Mouse (Mus musculus) intestine, embryonic 16.5 days (tissue): ENCODE data around the gene Naxd. TPM values are rescaled to one million over a fixed set of nuclear protein-coding genes. Genes with fewer than 3 reads are reported as not detected.
"Not testable (repeated sequence)": the region's sequence is repeated elsewhere in the genome, so short reads cannot be mapped to it uniquely, and the experiment has no call there.

Source experiments
- ATAC-seq: fragments of 200-750 bp; cut with Nextera tagmentation; 2 replicates; pipeline ENCODE4 v1.8.0; 2017; ENCODE audit warnings: moderate TSS enrichment, moderate library complexity
- H3K27ac ChIP-seq: fragments of 300-500 bp; sonication (generic); 2 replicates; pipeline ENCODE4 v1.5.1; 2014; ENCODE audit warnings: mild to moderate bottlenecking, low read length
- H3K27me3 ChIP-seq: fragments of 300-500 bp; sonication (generic); replicated peaks from 2 replicates; pipeline ENCODE4 v1.6.1; 2014; ENCODE audit warnings: low read length, control low read depth, mixed read lengths; ENCODE audit not compliant: control insufficient read depth, insufficient read depth
- H3K36me3 ChIP-seq: fragments of 300-500 bp; sonication (generic); 2 replicates; pipeline ENCODE4 v1.6.1; 2014; ENCODE audit warnings: low read length, control low read depth; ENCODE audit not compliant: control insufficient read depth, insufficient read depth
- H3K4me1 ChIP-seq: fragments of 300-500 bp; sonication (generic); 2 replicates; pipeline ENCODE4 v1.6.1; 2014; ENCODE audit warnings: low read length, control low read depth, mixed read lengths; ENCODE audit not compliant: control insufficient read depth, insufficient read depth
- H3K4me2 ChIP-seq: fragments of 300-500 bp; sonication (generic); 2 replicates; pipeline ENCODE4 v1.6.1; 2014; ENCODE audit warnings: low read depth, low read length, control low read depth
- H3K4me3 ChIP-seq: fragments of 300-500 bp; sonication (generic); 2 replicates; pipeline ENCODE4 v1.5.1; 2014; ENCODE audit warnings: mild to moderate bottlenecking, low read length
- H3K9ac ChIP-seq: fragments of 300-500 bp; sonication (generic); 2 replicates; pipeline ENCODE4 v1.6.1; 2014; ENCODE audit warnings: low read depth, low read length
- H3K9me3 ChIP-seq: fragments of 300-500 bp; sonication (generic); 2 replicates; pipeline ENCODE4 v1.6.1; 2016; ENCODE audit warnings: low read length, control low read depth; ENCODE audit not compliant: control insufficient read depth
- WGBS: fragments of 180-500 bp; shearing (Covaris S2); extraction: QIAGEN DNeasy Blood & Tissue Kit; methylation state at CpG from one replicate; pipeline ENCODE4 v1.1.7; 2014; 5-methylcytosine and 5-hydroxymethylcytosine counted together
- polyA plus RNA-seq: library from polyadenylated mRNA; unstranded; fragments of >200 nt; fragmentation: Nextera tagmentation; extraction: Ambion mirVana; gene quantifications from 2 replicates; pipeline ENCODE4 v1.2.1, GENCODE M21; 2015

The Naxd gene
- polyA plus RNA-seq, 1 experiment from 2014 or later = 105 TPM

- ATAC-seq, H3K27me3 ChIP-seq: not testable (repeated sequence)
- WGBS = 85% methylated on average over 4 of the region's 5 CpGs
Observed at GRCm38 (mm10) chr8:11466528-11466927, 30.8 kb upstream of the Naxd start.

GRCm38 (mm10) chr8:11469095-11469494 lies 28.2 kb upstream of the Naxd start:
- Histone ChIP-seq H3K27ac (no peak overlapping the region), H3K4me1 (peaks cover 15% of the 10 kb centered on the region), H3K27me3 (no peaks in the 10 kb centered on the region), H3K9me3 (peaks cover 7% of the 10 kb centered on the region), H3K9ac (no peak overlapping the region), H3K4me2 (no peak overlapping the region), H3K4me3 (no peak overlapping the region), H3K36me3 (no peaks in the 10 kb centered on the region)
- WGBS = 8% methylated on average over 3 of the region's 3 CpGs
- ATAC-seq = no peak

More at GRCm38 (mm10) chr8:11466528-11466927, 30.8 kb upstream of the Naxd start:
- peaks cover 12% of the 10 kb centered on the region; the same call in 1 of the 2 replicates for H3K4me1 ChIP-seq
- H3K27ac ChIP-seq, H3K4me2 ChIP-seq, H3K9me3 ChIP-seq, H3K4me3 ChIP-seq, H3K9ac ChIP-seq, H3K36me3 ChIP-seq: not testable (repeated sequence)

- Histone ChIP-seq H3K9ac (no peak overlapping the region), H3K36me3 (no peaks in the 10 kb centered on the region), H3K4me1 (peaks cover 16% of the 10 kb centered on the region), H3K4me2 (no peak overlapping the region), H3K4me3 (no peak overlapping the region), H3K9me3 (peaks cover 7% of the 10 kb centered on the region), H3K27me3 (no peaks in the 10 kb centered on the region), H3K27ac (no peak overlapping the region)
- 77% methylated on average over 7 of the region's 7 CpGs for WGBS
- no peak for ATAC-seq
Observed at GRCm38 (mm10) chr8:11470694-11471093, 26.6 kb upstream of the Naxd start.

DNA sequence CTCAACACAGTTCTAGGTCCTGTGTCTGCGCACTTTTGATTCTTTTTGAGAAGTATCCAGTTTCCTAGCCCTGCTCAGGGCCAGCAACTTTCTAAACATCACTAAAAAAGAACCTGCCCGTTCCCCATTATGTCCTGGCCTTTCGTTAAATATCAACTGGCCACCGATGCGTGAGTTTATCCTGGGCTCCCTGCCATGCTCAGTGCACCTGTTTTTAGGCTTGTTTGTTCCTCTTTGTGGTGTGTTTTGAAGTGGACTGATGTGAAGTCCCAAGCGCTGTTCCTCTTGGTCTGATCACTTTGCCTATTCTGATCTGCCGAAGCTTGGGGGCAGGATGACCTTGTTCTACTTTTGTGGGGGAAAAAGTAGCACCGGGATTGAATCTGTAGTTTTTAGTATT lies 26.0 kb upstream of the Naxd start:
- peaks cover 23% of the 10 kb centered on the region for H3K4me1 ChIP-seq
- WGBS = 59% methylated on average over 8 of the region's 8 CpGs

DNA sequence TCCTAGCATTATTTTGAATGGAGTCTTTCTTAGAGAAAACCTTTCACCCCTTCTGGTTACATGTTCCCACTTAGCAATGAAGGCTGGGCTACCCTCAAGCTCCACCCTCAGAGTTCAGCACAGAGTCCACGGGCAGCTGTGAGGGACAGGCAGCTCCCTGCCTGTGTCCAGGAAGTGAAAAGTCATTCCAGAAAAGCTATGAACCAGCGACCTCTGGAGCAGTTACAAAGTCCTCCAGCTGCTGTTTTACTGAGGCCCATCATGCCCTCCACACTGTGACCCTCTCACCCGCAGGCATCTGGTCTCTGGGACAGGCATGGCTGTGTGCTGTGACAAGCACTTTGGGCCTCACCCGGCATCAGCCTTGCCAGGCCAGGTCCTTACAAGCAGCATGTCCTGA lies 24.2 kb upstream of the Naxd start:
- 30% methylated on average over 4 of the region's 4 CpGs for WGBS
- peaks cover 29% of the 10 kb centered on the region for H3K4me1 ChIP-seq

More for the DNA sequence above, 26.0 kb upstream of the Naxd start:
- Histone ChIP-seq H3K27me3 (no peaks in the 10 kb centered on the region), H3K9ac (no peak overlapping the region), H3K4me2 (no peak overlapping the region), H3K4me3 (no peak overlapping the region), H3K36me3 (no peaks in the 10 kb centered on the region), H3K9me3 (peaks cover 7% of the 10 kb centered on the region), H3K27ac (no peak overlapping the region)
- no peak for ATAC-seq

GRCm38 (mm10) chr8:11475397-11475796 lies 21.9 kb upstream of the Naxd start:
- Histone ChIP-seq H3K27ac (no peak overlapping the region), H3K9me3 (no peaks in the 10 kb centered on the region), H3K36me3 (no peaks in the 10 kb centered on the region), H3K4me3 (no peak overlapping the region), H3K27me3 (no peaks in the 10 kb centered on the region; the same call in 1 of the 2 replicates), H3K9ac (no peak overlapping the region), H3K4me1 (peaks cover 37% of the 10 kb centered on the region), H3K4me2 (no peak overlapping the region)
- no peak for ATAC-seq
- WGBS = 18% methylated on average over 9 of the region's 10 CpGs

More for the DNA sequence above, 24.2 kb upstream of the Naxd start:
- Histone ChIP-seq H3K27me3 (no peaks in the 10 kb centered on the region), H3K36me3 (no peaks in the 10 kb centered on the region), H3K4me3 (0 out of 2 replicates have a peak overlapping the region, but pooled peaks have one; percentile 3), H3K27ac (peak overlapping the region; percentile 90), H3K9me3 (no peaks in the 10 kb centered on the region), H3K4me2 (peak overlapping the region; percentile 18; the same call in 1 of the 2 replicates), H3K9ac (peak overlapping the region; percentile 41; the same call in 1 of the 2 replicates)
- peak; percentile 87 for ATAC-seq

- no peak overlapping the region for H3K9ac ChIP-seq
- no peak for ATAC-seq
- no peaks in the 10 kb centered on the region for H3K36me3 ChIP-seq
- H3K27ac ChIP-seq = peak overlapping the region; percentile 80
- H3K4me2 ChIP-seq = peak overlapping the region; percentile 99; the same call in 1 of the 2 replicates
- peaks cover 37% of the 10 kb centered on the region for H3K4me1 ChIP-seq
- H3K27me3 ChIP-seq = no peaks in the 10 kb centered on the region; the same call in 1 of the 2 replicates
- 14% methylated on average over 2 of the region's 2 CpGs for WGBS
- H3K4me3 ChIP-seq = peak overlapping the region; percentile 67
- H3K9me3 ChIP-seq = no peaks in the 10 kb centered on the region
Observed at GRCm38 (mm10) chr8:11475876-11476275, 21.4 kb upstream of the Naxd start.

DNA sequence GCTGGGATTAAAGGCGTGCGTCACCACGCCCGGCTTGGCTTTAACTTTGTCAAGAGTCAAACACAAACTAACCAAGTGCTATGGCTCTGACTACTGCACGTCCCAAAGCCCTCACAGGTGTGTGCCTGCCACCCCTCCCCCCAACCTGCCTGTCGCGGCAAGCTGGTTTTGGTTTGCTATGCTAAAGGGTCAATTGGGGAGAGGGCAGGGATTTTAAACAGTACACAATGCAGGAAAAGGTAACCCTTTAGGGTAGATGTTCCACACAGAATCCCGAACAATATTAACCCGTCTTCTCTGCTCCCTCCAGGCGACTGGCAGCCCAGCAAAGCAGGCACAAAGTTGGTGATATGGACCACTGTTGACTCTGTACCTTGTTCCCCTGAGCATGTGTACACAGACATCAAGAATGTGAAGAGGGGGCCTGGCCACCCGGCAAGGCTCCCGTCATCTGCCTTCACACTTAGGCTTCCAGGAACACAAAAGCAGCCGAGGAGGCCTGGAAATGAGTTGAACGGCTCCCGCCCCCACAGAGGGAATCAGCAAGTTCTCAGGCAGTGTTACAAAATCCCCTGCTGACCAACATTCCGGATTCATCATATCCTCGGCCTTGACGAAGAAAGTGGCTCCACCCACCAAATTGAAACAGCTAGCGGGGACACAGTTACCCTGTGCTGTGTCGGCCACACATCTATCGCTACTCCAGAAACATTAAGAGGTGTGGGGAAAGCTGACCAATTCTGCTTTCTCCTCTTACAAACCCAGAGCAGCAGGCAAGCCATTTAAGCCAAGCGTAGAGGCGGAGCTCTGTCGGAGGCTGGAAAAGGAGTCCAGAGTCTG lies 20.7 kb upstream of the Naxd start:
- ATAC-seq = peak; percentile 12

GRCm38 (mm10) chr8:11477178-11477553 lies 20.1 kb upstream of the Naxd start:
- Histone ChIP-seq H3K9me3 (no peaks in the 10 kb centered on the region), H3K27me3 (no peaks in the 10 kb centered on the region; the same call in 1 of the 2 replicates), H3K36me3 (no peaks in the 10 kb centered on the region), H3K27ac (peak overlapping the region; percentile 80), H3K9ac (peak overlapping the region; percentile 76), H3K4me3 (peak overlapping the region; percentile 67), H3K4me1 (peaks cover 40% of the 10 kb centered on the region), H3K4me2 (peak overlapping the region; percentile 99)
- peak; percentile 4; the same call in 1 of the 2 replicates for ATAC-seq
- 11% methylated on average over 9 of the region's 9 CpGs for WGBS

More for the DNA sequence above, 20.7 kb upstream of the Naxd start:
- Histone ChIP-seq H3K9ac (peak overlapping the region; percentile 76), H3K4me2 (peak overlapping the region; percentile 99), H3K27ac (peak overlapping the region; percentile 80), H3K9me3 (no peaks in the 10 kb centered on the region), H3K36me3 (no peaks in the 10 kb centered on the region), H3K4me1 (peaks cover 37% of the 10 kb centered on the region), H3K4me3 (peak overlapping the region; percentile 67), H3K27me3 (no peaks in the 10 kb centered on the region; the same call in 1 of the 2 replicates)
- WGBS = 10% methylated on average over 24 of the region's 24 CpGs
